ENCODE assay signal across 12 mouse cellular contexts in the genomic region with DNA sequence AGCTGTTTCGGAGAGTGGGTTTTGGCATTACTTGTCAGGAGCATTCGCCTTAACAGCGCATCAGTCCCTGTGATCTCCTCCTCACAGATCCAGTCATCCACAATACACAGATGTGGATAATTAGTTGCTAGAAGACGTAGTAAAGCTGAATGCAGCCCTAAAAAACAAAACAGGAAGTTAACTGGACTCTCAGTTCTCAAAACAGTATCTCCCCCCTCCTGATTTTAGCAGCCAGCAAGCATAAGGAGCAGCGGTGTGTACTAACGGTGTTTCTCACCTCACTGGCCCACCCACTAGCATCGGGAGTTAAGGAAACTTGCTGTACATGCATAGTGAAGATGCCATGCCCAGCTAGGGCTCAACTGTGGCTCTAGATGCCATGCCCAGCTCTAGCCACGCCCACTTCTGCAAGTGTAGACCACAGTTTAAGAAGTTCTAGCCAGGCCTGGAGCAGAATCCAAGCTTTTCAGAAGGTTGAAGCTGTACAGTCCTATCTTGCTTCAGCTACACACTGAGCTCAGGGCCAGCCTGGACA.
"Had no signal": no experiment of that assay in that cellular context is flagged by ENCODE, and none has a peak within 500 bp of the region (broad histone marks: within the 10 kb centered on the region; RNA-seq: fewer than 3 reads in every experiment).

No protein-coding gene starts in this region.

- H3K27ac ChIP-seq: limb, embryonic 10.5 days; liver, embryonic 12.5 days; lung, embryonic 15.5 days; midbrain, embryonic 10.5 days; midbrain, embryonic 15.5 days; neural tube, embryonic 13.5 days had no signal

- H3K27me3 ChIP-seq: liver, embryonic 12.5 days; lung, embryonic 15.5 days; midbrain, embryonic 15.5 days; neural tube, embryonic 13.5 days had no signal

- H3K4me1 ChIP-seq: limb, embryonic 10.5 days; liver, embryonic 12.5 days; lung, embryonic 15.5 days; midbrain, embryonic 10.5 days; midbrain, embryonic 15.5 days; neural tube, embryonic 13.5 days had no signal

- H3K4me3 ChIP-seq: limb, embryonic 10.5 days; liver, embryonic 12.5 days; lung, embryonic 15.5 days; midbrain, embryonic 10.5 days; midbrain, embryonic 15.5 days; neural tube, embryonic 13.5 days had no signal

- DNase-seq: kidney, adult 11 months; kidney, postnatal 10 days; lung, postnatal 14 days; right cerebral cortex, postnatal 14 days; thymus, adult 18-20 months; thymus, postnatal 25 days had no signal

- ATAC-seq: liver, embryonic 12.5 days; midbrain, embryonic 15.5 days had no signal
